Mouse (Mus musculus) cerebellum, adult 2 months (tissue): ENCODE measurements at regions not wholly inside any gene's neighbourhood (a gene's known extent, or its start where the extent isn't known, plus 50 kb on each side); places are given as distances from the start of the nearest gene placed in this dataset.

Experiments
- DNase-seq, 2 experiments: peaks; one replicate each; pipeline ENCODE4 v3.0.0; 2021
- H3K27ac ChIP-seq: fragments of 200-500 bp; 2 replicates; pipeline ENCODE4 v1.5.1; 2012; ENCODE audit warnings: low read length, control low read depth, inconsistent platforms; ENCODE audit not compliant: insufficient read depth
- H3K27me3 ChIP-seq: fragments of 200-500 bp; 2 replicates; pipeline ENCODE4 v1.6.1; 2012; ENCODE audit warnings: inconsistent platforms, mild to moderate bottlenecking, low read length, moderate library complexity; ENCODE audit not compliant: control insufficient read depth, insufficient read depth
- H3K4me1 ChIP-seq: fragments of 200-500 bp; 2 replicates; pipeline ENCODE4 v1.6.1; 2011; ENCODE audit warnings: low read length; ENCODE audit not compliant: control insufficient read depth, insufficient read depth
- H3K4me3 ChIP-seq: fragments of 200-500 bp; replicated peaks from 2 replicates; pipeline ENCODE3; 2011; ENCODE audit warnings: mild to moderate bottlenecking, low read depth, low read length, control low read depth; ENCODE audit not compliant: insufficient read depth
- CTCF ChIP-seq: fragments of 200-500 bp; IDR thresholded peaks from 2 replicates; pipeline ENCODE4 v1.5.1; 2011; ENCODE audit warnings: low read depth, mild to moderate bottlenecking, control low read depth, low read length, moderate library complexity, borderline replicate concordance; ENCODE audit not compliant: insufficient read depth
- POLR2A ChIP-seq: fragments of 200-500 bp; IDR thresholded peaks from 2 replicates; pipeline ENCODE4 v1.6.1; 2011; ENCODE audit warnings: low read length, control low read depth, borderline replicate concordance; ENCODE audit not compliant: insufficient read depth
- WGBS: fragments of 180-500 bp; shearing (Covaris S2); methylation state at CpG from one replicate; pipeline ENCODE4 v1.1.7; 2018; 5-methylcytosine and 5-hydroxymethylcytosine counted together

GRCm38 (mm10) chr4:95270389-95270788 is 218.4 kb upstream of the Jun start:
- DNase-seq = no peak
- Histone ChIP-seq H3K4me1 (no peaks in the 10 kb centered on the region), H3K4me3 (no peak overlapping the region), H3K27ac (no peak overlapping the region), H3K27me3 (no peaks in the 10 kb centered on the region)
- no peak for TF ChIP-seq CTCF
- no peak for TF ChIP-seq POLR2A
- 91% methylated on average over 1 of the region's 1 CpGs for WGBS

DNA sequence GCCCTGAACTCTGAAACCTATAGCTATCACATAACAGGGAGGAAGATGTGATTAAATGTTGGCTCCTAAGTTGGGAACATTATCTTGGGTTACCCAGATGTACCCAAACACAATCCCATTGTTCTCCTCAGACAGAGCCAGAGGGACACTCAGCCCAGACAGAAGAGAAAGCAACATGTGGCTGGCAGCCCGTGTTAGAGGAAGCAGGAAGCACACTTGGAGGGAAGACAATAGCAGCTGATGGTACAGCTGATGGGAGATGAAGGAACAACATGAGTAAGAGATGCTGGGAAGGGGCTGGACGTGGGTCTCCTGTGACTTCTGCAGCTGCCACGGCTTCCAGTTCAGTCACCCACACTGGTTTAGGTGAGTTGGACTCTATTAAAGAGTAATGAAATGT is 224.2 kb upstream of the Jun start:
- H3K4me3 ChIP-seq = no peak overlapping the region
- no peaks in the 10 kb centered on the region for H3K4me1 ChIP-seq
- TF ChIP-seq CTCF (no peak), POLR2A (no peak)
- 47% methylated on average over 3 of the region's 3 CpGs for WGBS
- no peak for DNase-seq
- H3K27me3 ChIP-seq = no peaks in the 10 kb centered on the region
- no peak overlapping the region for H3K27ac ChIP-seq

DNA sequence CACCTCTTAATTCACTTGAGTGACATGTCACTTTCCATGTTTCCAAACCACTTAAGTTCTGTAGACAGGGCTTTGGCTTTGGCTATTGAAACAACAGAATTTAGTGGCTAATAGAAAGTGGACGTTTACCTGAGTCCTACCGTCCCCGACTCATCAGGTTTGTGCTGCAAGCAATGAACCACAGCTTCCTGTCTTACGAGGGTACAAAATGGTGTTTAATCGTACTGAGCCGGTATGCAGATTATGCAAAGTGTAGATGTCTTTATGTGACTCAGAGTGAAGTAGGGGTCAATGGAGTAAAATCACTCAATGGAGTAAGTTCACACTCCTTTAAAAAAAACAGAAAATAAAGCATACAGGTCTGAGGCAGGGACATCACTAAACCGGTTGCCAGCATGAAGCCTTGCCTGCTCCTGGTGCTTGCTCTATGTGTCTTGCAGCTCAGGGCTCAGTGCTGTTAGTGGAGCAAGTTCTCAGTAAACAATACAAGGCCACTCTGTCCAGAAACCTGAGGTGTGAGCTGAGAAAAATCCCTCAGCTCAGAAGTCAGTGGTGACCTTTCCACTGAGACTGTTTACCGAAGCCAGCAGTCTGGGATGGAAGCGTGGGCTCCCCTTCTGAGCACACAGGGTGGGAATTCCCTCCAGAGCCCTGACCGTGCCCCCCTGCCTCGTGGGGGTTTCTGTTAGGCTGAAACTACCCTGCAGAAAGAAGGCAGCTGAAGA is 226.1 kb upstream of the Jun start:
- Histone ChIP-seq H3K27me3 (no peaks in the 10 kb centered on the region), H3K4me1 (no peaks in the 10 kb centered on the region), H3K27ac (no peak overlapping the region), H3K4me3 (no peak overlapping the region)
- no peak for DNase-seq
- WGBS = 58% methylated on average over 11 of the region's 11 CpGs
- TF ChIP-seq POLR2A = no peak
- TF ChIP-seq CTCF = no peak

DNA sequence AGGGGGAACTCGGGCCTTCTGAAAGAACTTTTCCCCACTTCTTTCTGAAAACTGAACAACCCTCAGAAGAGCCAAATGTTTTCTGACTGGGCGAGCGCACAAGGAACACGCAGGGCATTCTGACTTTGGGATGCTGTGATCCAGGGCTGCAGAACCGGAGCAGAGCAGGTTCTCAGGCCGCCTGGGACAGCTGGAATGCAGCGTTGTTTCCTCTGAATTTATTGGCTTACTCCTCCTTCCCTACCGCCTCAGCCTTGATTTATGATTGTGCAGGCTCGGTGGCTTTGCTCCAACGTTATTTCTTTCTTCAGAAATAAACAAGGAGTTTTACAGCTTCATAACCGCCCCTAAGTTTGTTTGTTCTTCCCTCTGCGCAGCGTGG is 226.7 kb upstream of the Jun start:
- no peak for TF ChIP-seq POLR2A
- TF ChIP-seq CTCF = no peak
- DNase-seq = no peak
- Histone ChIP-seq H3K27ac (no peak overlapping the region), H3K4me3 (no peak overlapping the region), H3K27me3 (no peaks in the 10 kb centered on the region), H3K4me1 (no peaks in the 10 kb centered on the region)
- WGBS = 36% methylated on average over 13 of the region's 13 CpGs

DNA sequence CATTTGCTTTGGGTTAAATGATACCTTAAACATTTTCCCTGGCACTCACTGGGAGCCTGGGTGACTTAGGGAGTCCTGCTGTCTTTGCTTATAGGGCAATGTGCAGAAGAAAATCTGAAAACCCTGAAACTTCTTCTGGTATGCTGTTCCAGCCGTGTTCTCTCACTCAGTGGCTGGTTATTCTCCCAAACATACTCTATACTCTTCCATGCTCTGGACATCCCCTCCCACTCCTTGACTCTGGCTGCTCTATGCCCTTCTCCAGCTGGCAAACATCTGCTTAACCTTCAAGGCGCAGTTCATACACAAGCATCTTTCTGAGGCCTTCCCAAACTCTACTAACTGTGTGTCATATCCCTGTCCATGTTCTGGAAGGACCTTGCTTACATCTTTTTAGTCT is 227.2 kb upstream of the Jun start:
- H3K27me3 ChIP-seq = no peaks in the 10 kb centered on the region
- H3K4me1 ChIP-seq = no peaks in the 10 kb centered on the region
- DNase-seq = no peak
- WGBS = 80% methylated on average over 2 of the region's 2 CpGs
- H3K27ac ChIP-seq = no peak overlapping the region
- TF ChIP-seq POLR2A = no peak
- TF ChIP-seq CTCF = no peak
- no peak overlapping the region for H3K4me3 ChIP-seq

GRCm38 (mm10) chr4:95282083-95282482 is 230.1 kb upstream of the Jun start:
- DNase-seq = no peak
- Histone ChIP-seq H3K4me3 (no peak overlapping the region), H3K4me1 (no peaks in the 10 kb centered on the region), H3K27me3 (no peaks in the 10 kb centered on the region), H3K27ac (no peak overlapping the region)
- WGBS = 83% methylated on average over 3 of the region's 3 CpGs
- no peak for TF ChIP-seq POLR2A
- TF ChIP-seq CTCF = no peak

DNA sequence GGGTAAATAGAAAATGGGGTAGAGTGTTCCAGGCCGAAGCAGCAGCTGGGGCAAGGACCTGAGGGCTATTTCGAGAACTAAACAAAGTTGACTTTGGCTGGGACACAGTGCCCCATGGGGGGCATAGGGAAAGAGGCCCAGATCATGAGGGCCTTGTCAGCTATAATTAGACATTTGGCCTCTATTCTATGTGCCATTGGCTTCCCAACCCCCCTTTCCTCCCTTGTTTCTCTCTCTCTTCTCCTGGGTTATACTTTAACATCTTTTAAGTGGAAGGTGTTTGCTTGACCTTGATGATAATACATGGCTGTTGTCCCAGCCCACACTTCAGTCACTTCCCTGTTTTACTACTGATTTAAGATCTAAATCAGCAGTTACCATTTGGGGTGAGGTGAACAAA is 231.8 kb upstream of the Jun start:
- no peak for TF ChIP-seq CTCF
- no peak for TF ChIP-seq POLR2A
- Histone ChIP-seq H3K4me1 (no peaks in the 10 kb centered on the region), H3K27me3 (no peaks in the 10 kb centered on the region), H3K27ac (no peak overlapping the region), H3K4me3 (no peak overlapping the region)
- DNase-seq = peak; percentile 9 to 28
- 8% methylated on average over 2 of the region's 2 CpGs for WGBS

- no peak overlapping the region for H3K27ac ChIP-seq
- H3K4me3 ChIP-seq = no peak overlapping the region
- no peak for DNase-seq
- H3K27me3 ChIP-seq = no peaks in the 10 kb centered on the region
- 94% methylated on average over 2 of the region's 2 CpGs for WGBS
- TF ChIP-seq POLR2A = no peak
- TF ChIP-seq CTCF = no peak
- H3K4me1 ChIP-seq = no peaks in the 10 kb centered on the region
These were observed 232.2 kb upstream of the Jun start for GRCm38 (mm10) chr4:95284192-95284591.
